Mouse (Mus musculus) ES-E14 (cell line): ENCODE data around the gene Anxa6. TPM values are rescaled to one million over a fixed set of nuclear protein-coding genes. Genes with fewer than 3 reads are reported as not detected.

Experiments
- DNase-seq: peaks from one replicate; pipeline ENCODE4 v3.0.0-alpha.2; 2013; ENCODE audit warnings: low read depth, low spot score
- H3K27ac ChIP-seq: 2 replicates; pipeline ENCODE4 v1.5.1; 2012; ENCODE audit warnings: low read depth, mild to moderate bottlenecking, low read length, moderate library complexity, mixed read lengths; ENCODE audit not compliant: poor library complexity, insufficient read depth, severe bottlenecking
- H3K36me3 ChIP-seq: 2 replicates; pipeline ENCODE4 v1.6.1; 2012; ENCODE audit warnings: mild to moderate bottlenecking, low read length, moderate library complexity, mixed read lengths; ENCODE audit not compliant: control insufficient read depth, poor library complexity, insufficient read depth, severe bottlenecking
- H3K4me1 ChIP-seq, 2 experiments: fragments of 150-350 bp in 1 of 2; sonication (generic) in 1 of 2; 2 replicates each; pipeline ENCODE4 v1.6.1; 2012; ENCODE audit warnings: low read length in 2 of 2, mild to moderate bottlenecking in 1 of 2, mixed read lengths in 1 of 2; ENCODE audit not compliant: control insufficient read depth in 2 of 2, insufficient read depth in 2 of 2, poor library complexity in 1 of 2
- H3K4me3 ChIP-seq, 2 experiments: fragments of 150-350 bp in 1 of 2; sonication (generic) in 1 of 2; 2 replicates each; pipeline ENCODE4 v1.5.1; 2012; ENCODE audit warnings: low read length in 2 of 2, low read depth in 1 of 2, mild to moderate bottlenecking in 1 of 2, mixed read lengths in 1 of 2; ENCODE audit not compliant: insufficient read depth in 1 of 2, poor library complexity in 1 of 2, severe bottlenecking in 1 of 2
- H3K9ac ChIP-seq: 2 replicates; pipeline ENCODE4 v1.6.1; 2012; ENCODE audit warnings: low read depth, mild to moderate bottlenecking, low read length, mixed read lengths; ENCODE audit not compliant: poor library complexity, insufficient read depth, severe bottlenecking
- H3K9me3 ChIP-seq: fragments of 150-350 bp; sonication (generic); 2 replicates; pipeline ENCODE4 v1.6.1; 2012; ENCODE audit warnings: low read depth, mild to moderate bottlenecking, low read length; ENCODE audit not compliant: control insufficient read depth, insufficient read depth
- CHD2 ChIP-seq: IDR thresholded peaks from 2 replicates; pipeline ENCODE4 v1.6.1; 2014; ENCODE audit warnings: mild to moderate bottlenecking, low read depth, low read length, inconsistent platforms
- HCFC1 ChIP-seq: IDR thresholded peaks from 2 replicates; pipeline ENCODE4 v1.6.1; 2012; ENCODE audit warnings: low read length, inconsistent platforms, borderline replicate concordance; ENCODE audit not compliant: insufficient read depth
- MAFK ChIP-seq: IDR thresholded peaks from 2 replicates; pipeline ENCODE4 v1.6.1; 2014; ENCODE audit warnings: mild to moderate bottlenecking, low read depth, low read length, inconsistent platforms; ENCODE audit not compliant: insufficient read depth
- ZC3H11A ChIP-seq: IDR thresholded peaks from 2 replicates; pipeline ENCODE4 v1.6.1; 2012; ENCODE audit warnings: low read depth, mild to moderate bottlenecking, inconsistent platforms, low read length, borderline replicate concordance
- ZNF384 ChIP-seq: IDR thresholded peaks from 2 replicates; pipeline ENCODE4 v1.6.1; 2012; ENCODE audit warnings: low read depth, low read length, inconsistent platforms
- in situ Hi-C, 2 experiments: fragments of 600-800 bp; cut with MboI; formaldehyde crosslinking; loops; one replicate each; pipeline ENCODE4 v1.15.1; 2025; ENCODE audit warnings: low sequenced_read_pairs in 2 of 2, inconsistent platforms in 1 of 2; ENCODE audit not compliant: unreplicated experiment in 2 of 2
- total RNA-seq: library from RNA; depleted of rRNA; stranded (reverse); fragments of 300-350 nt; gene quantifications from 2 replicates; pipeline ENCODE4 v1.2.3, GENCODE M21; 2012

Anxa6 gene
- total RNA-seq, 1 experiment, result 125 TPM

GRCm38 (mm10) chr11:55039591-55039990 is 6.3 kb upstream of the Anxa6 start:
- 0 out of 4 replicates have a peak, but pooled peaks cover 0 to under 1% of the 10 kb centered on the region in 2 experiments for H3K4me1 ChIP-seq
- no peak for TF ChIP-seq MAFK
- TF ChIP-seq ZC3H11A, result peak; percentile 78
- no peak for TF ChIP-seq ZNF384
- TF ChIP-seq HCFC1, result no peak
- no peak overlapping the region for H3K4me3 ChIP-seq
- no peak overlapping the region; the same call in 1 of the 2 replicates for H3K9ac ChIP-seq
- peak; percentile 75 for DNase-seq
- H3K36me3 ChIP-seq, result no peaks in the 10 kb centered on the region
- H3K9me3 ChIP-seq, result no peaks in the 10 kb centered on the region
- in situ Hi-C loops, result no loop called here
- H3K27ac ChIP-seq, result no peak overlapping the region

- Histone ChIP-seq H3K4me3 (no peak overlapping the region), H3K4me1 (peaks cover 4 to 11% of the 10 kb centered on the region in 2 experiments), H3K36me3 (no peaks in the 10 kb centered on the region), H3K9ac (no peak overlapping the region), H3K27ac (no peak overlapping the region), H3K9me3 (no peaks in the 10 kb centered on the region)
- TF ChIP-seq ZNF384 (no peak), MAFK (no peak), ZC3H11A (no peak), CHD2 (no peak), HCFC1 (no peak)
- DNase-seq, result no peak
- in situ Hi-C loops, result no loop called here
These were observed 3.4 kb upstream of the Anxa6 start for GRCm38 (mm10) chr11:55036601-55037000.

- H3K27ac ChIP-seq, result peak overlapping the region; percentile 44; the same call in 1 of the 2 replicates
- H3K36me3 ChIP-seq, result no peaks in the 10 kb centered on the region
- in situ Hi-C loops, result no loop called here
- no peak for DNase-seq
- H3K9ac ChIP-seq, result 0 out of 2 replicates have a peak overlapping the region, but pooled peaks have one; percentile 18
- TF ChIP-seq HCFC1, result no peak
- no peak for TF ChIP-seq CHD2
- TF ChIP-seq MAFK, result no peak
- no peak for TF ChIP-seq ZNF384
- no peak for TF ChIP-seq ZC3H11A
- no peaks in the 10 kb centered on the region for H3K9me3 ChIP-seq
- H3K4me3 ChIP-seq, result peak overlapping the region; percentile 79 to 97
- peaks cover 4 to 20% of the 10 kb centered on the region in 2 experiments for H3K4me1 ChIP-seq
These were observed 959 bp downstream of the Anxa6 start for GRCm38 (mm10) chr11:55032286-55032685.

- Histone ChIP-seq H3K4me3 (peak overlapping the region; percentile 53 to 79; a peak in 3 of 4 replicates), H3K27ac (no peak overlapping the region; the same call in 1 of the 2 replicates), H3K4me1 (peaks cover 4 to 20% of the 10 kb centered on the region in 2 experiments), H3K9ac (0 out of 2 replicates have a peak overlapping the region, but pooled peaks have one; percentile 18), H3K9me3 (no peaks in the 10 kb centered on the region), H3K36me3 (no peaks in the 10 kb centered on the region)
- DNase-seq, result no peak
- in situ Hi-C loops, result no loop called here
- TF ChIP-seq CHD2, result no peak
- no peak for TF ChIP-seq MAFK
- no peak for TF ChIP-seq HCFC1
- no peak for TF ChIP-seq ZNF384
- no peak for TF ChIP-seq ZC3H11A
These were observed 1.3 kb downstream of the Anxa6 start for GRCm38 (mm10) chr11:55031991-55032280.
